Mouse (Mus musculus): ENCODE results near the gene Dhx36. TPM values are rescaled to one million over a fixed set of nuclear protein-coding genes. Genes with fewer than 3 reads are reported as not detected.
A peak's percentile ranks its signal among the peaks of the same experiment; 100 is the strongest.

Gene Dhx36
- polyA plus RNA-seq (2012; rRNA removed) = 5.6 and 8.7 TPM in 2 replicates
- polyA plus RNA-seq (2014; fragmentation: Nextera tagmentation; extraction: Ambion mirVana) = 10.6 and 11.9 TPM in 2 replicates

DNA sequence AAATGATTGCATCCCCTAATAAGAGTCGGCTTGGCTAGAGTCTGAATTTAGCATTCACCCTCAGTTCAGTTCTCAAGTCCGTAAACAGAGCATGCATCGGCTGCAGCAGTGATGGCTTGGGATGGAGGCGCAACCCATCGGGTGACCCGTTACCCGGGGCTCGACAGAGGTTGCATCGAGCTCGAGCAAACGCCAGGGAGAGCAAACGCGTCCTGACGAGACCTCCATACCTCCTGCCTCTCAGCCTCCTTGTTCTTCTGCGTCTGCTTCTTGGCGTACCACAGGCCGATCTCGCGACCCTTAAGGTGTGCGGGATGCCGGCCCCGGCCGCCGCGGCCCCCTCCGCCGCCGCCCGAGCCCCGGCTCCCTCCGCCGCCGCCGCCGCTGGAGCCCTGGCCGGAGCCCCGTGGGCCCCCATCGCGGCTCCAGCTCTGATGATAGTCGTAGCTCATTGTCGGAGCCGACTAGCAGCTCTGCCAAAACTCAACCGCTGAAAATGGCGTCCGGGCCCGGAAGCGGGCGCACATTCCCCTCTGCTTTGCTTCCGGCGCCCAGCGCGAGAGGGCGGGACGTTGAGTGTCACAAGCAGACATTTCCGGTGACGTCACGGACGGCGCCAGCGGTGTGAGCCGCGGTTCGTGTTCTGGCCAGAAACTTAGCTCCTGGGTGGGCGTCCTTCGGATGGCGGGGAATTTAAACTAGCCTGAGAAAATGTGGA lies at the start of gene Dhx36:
Dhx36 (minus strand) TSS at position 517 of the 718 bp plus-strand sequence.
- Histone ChIP-seq H3K36me3 (replicated peaks; ENCODE audit: control insufficient read depth, insufficient read depth, low read depth) (peaks cover 2% of the 10 kb centered on the region), H3K27ac (peak within 1 kb of the TSS; percentile 46), H3K27me3 (ENCODE audit: control insufficient read depth, insufficient read depth, low read length) (no peaks in the 10 kb centered on the region), H3K4me3 (ENCODE audit: insufficient read depth in 1 of 2, low read depth in 2 of 2, low read length in 2 of 2) (peak within 1 kb of the TSS; percentile 93 to 99), H3K9ac (replicated peaks) (peak within 1 kb of the TSS; percentile 89), H3K4me2 (ENCODE audit: low read depth) (peak within 1 kb of the TSS; percentile 73), H3K9me3 (ENCODE audit: control insufficient read depth, low read length) (no peaks in the 10 kb centered on the region), H3K4me1 (replicated peaks; ENCODE audit: control insufficient read depth in 2 of 2, insufficient read depth in 2 of 2, low read length in 1 of 2) (peaks cover 8 to 11% of the 10 kb centered on the region in 2 experiments)
- WGBS (ENCODE audit: insufficient replicate concordance) = under 1% methylated on average over 60 of the region's 66 CpGs
- no peak for TF ChIP-seq EP300 (IDR thresholded peaks at IDR 0.05; ENCODE audit: low read depth)
- TF ChIP-seq CTCF (IDR thresholded peaks at IDR 0.05; ENCODE audit: low read depth) = no peak
- DNase-seq (ENCODE audit: low read depth in 3 of 3, low spot score in 3 of 3) = peak; percentile 83 to 87 (median 84)
- peak; percentile 95 for ATAC-seq (ENCODE audit: insufficient read depth)

DNA sequence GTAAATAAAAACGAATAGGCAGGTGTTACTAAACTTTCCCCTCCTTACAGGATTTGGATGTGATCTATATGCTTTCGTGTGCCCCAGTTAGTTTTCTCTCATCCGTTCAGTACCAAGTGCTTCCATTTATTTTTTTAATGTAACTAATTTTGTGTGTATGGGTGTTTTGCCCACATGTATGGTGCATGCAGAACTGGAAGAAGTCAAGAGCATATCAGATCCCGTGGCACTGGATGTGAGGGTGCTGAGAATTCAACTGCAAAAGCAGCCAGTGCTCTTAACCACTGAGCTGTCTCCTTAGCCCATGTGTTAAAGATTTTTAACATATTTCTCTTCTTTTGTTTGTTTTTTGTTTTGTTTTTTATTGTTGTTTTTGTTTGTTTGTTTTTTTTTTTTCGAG lies 20.8 kb upstream of the Dhx36 start:
- DNase-seq (ENCODE audit: low read depth in 3 of 3, low spot score in 3 of 3) (no peak), ATAC-seq (ENCODE audit: insufficient read depth) (no peak)
- Histone ChIP-seq H3K9ac (replicated peaks) (no peak overlapping the region), H3K36me3 (replicated peaks; ENCODE audit: control insufficient read depth, insufficient read depth, low read depth) (no peaks in the 10 kb centered on the region), H3K4me1 (replicated peaks; ENCODE audit: control insufficient read depth in 2 of 2, insufficient read depth in 2 of 2, low read length in 1 of 2) (no peaks in the 10 kb centered on the region), H3K4me2 (ENCODE audit: low read depth) (no peak overlapping the region), H3K4me3 (ENCODE audit: insufficient read depth in 1 of 2, low read depth in 2 of 2, low read length in 2 of 2) (no peak overlapping the region), H3K9me3 (ENCODE audit: control insufficient read depth, low read length) (no peaks in the 10 kb centered on the region), H3K27ac (no peak overlapping the region), H3K27me3 (ENCODE audit: control insufficient read depth, insufficient read depth, low read length) (no peaks in the 10 kb centered on the region)
- TF ChIP-seq EP300 (IDR thresholded peaks at IDR 0.05; ENCODE audit: low read depth) = no peak
- TF ChIP-seq CTCF (IDR thresholded peaks at IDR 0.05; ENCODE audit: low read depth) = no peak
- 50% methylated on average over 5 of the region's 5 CpGs for WGBS (ENCODE audit: insufficient replicate concordance)

DNA sequence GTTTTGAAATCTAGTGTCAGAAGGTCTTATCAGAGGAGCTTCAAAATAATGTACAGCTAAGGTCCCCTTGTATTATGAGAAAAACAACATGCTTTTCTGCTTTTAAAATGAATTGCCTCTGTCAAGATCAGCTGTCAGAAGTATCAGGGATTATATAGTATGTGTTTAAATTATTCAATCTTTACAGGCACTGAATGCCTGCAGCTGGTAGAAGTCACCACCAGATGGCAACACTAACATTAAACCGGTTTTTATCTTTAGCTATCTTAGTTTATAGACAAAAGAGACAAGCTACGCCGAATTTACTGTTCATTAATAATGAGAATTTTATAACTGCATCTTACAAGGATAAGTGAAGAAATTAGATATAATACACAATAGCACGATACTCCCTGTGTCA lies 20.4 kb upstream of the Dhx36 start:
- Histone ChIP-seq H3K4me2 (ENCODE audit: low read depth) (no peak overlapping the region), H3K27ac (no peak overlapping the region), H3K9ac (replicated peaks) (no peak overlapping the region), H3K27me3 (ENCODE audit: control insufficient read depth, insufficient read depth, low read length) (no peaks in the 10 kb centered on the region), H3K36me3 (replicated peaks; ENCODE audit: control insufficient read depth, insufficient read depth, low read depth) (no peaks in the 10 kb centered on the region), H3K4me3 (ENCODE audit: insufficient read depth in 1 of 2, low read depth in 2 of 2, low read length in 2 of 2) (no peak overlapping the region), H3K9me3 (ENCODE audit: control insufficient read depth, low read length) (no peaks in the 10 kb centered on the region), H3K4me1 (replicated peaks; ENCODE audit: control insufficient read depth in 2 of 2, insufficient read depth in 2 of 2, low read length in 1 of 2) (no peaks in the 10 kb centered on the region)
- 37% methylated on average over 4 of the region's 4 CpGs for WGBS (ENCODE audit: insufficient replicate concordance)
- no peak for DNase-seq (ENCODE audit: low read depth in 3 of 3, low spot score in 3 of 3)
- no peak for ATAC-seq (ENCODE audit: insufficient read depth)
- no peak for TF ChIP-seq CTCF (IDR thresholded peaks at IDR 0.05; ENCODE audit: low read depth)
- TF ChIP-seq EP300 (IDR thresholded peaks at IDR 0.05; ENCODE audit: low read depth) = no peak

DNA sequence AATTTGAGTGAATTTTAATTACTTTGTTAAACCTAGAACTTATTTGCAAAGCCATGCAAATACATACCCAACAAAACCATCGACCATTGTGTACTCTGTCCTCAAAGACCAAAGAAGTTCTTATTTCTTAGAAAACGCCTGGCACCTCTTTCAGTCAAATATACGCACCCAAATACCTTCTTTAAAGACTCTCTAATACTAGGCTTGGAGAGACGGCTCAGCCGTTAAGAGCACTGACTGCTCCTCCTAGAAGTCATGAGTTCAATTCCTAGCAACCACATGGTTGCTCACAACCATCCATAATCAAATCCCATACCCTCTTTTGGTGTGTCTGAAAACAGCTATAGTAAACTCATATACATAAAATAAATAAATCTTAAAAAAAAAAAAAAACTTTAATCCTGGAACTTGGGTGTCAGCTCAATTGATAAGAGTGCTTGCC lies 423 bp upstream of the Dhx36 start:
- no peak overlapping the region for H3K9ac ChIP-seq (replicated peaks)
- peak overlapping the region; percentile 73 for H3K4me2 ChIP-seq (ENCODE audit: low read depth)
- TF ChIP-seq CTCF (IDR thresholded peaks at IDR 0.05; ENCODE audit: low read depth) (no peak), EP300 (IDR thresholded peaks at IDR 0.05; ENCODE audit: low read depth) (no peak)
- DNase-seq (ENCODE audit: low read depth in 3 of 3, low spot score in 3 of 3) (no peak), ATAC-seq (ENCODE audit: insufficient read depth) (no peak)
- H3K9me3 ChIP-seq (ENCODE audit: control insufficient read depth, low read length) = no peaks in the 10 kb centered on the region
- no peaks in the 10 kb centered on the region for H3K36me3 ChIP-seq (replicated peaks; ENCODE audit: control insufficient read depth, insufficient read depth, low read depth)
- H3K4me3 ChIP-seq (ENCODE audit: insufficient read depth in 1 of 2, low read depth in 2 of 2, low read length in 2 of 2) = peak overlapping the region; percentile 93 to 99
- peaks cover 8 to 11% of the 10 kb centered on the region in 2 experiments for H3K4me1 ChIP-seq (replicated peaks; ENCODE audit: control insufficient read depth in 2 of 2, insufficient read depth in 2 of 2, low read length in 1 of 2)
- no peak overlapping the region for H3K27ac ChIP-seq
- no peaks in the 10 kb centered on the region for H3K27me3 ChIP-seq (ENCODE audit: control insufficient read depth, insufficient read depth, low read length)
- WGBS (ENCODE audit: insufficient replicate concordance) = 38% methylated on average over 5 of the region's 5 CpGs

DNA sequence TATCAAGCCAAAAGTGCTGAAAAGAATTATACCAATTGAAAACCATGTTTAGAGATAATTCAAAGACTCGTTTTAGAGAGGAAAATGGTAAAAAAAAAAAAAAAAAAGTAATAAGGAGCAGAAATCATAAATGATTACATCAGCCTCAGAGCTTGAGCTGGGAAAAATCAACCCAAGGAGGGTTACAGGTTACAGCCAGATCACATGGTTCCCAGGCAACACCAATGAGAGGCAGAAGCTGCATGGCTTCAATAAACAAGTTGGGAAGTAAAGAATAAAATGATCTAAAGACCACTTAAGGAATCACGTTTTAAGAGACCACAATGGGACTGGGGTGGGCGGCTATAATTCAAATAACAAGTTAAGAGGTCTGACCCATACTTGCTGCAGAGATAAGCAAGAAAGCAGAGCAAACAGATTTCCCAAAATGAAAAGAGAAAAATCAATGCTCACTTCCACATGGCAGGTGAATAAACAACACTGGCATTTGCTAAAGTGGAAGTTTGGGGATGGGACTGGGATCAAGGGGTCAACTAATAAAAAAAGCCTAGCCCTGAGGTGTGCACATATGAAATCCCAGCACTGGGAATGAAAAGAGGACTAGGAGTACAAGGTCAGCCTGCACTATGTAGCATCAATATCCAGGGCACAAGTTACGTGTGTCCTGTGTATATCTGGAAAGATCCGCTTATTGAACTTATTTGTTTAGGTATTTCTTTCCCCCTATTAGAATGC lies 1.5 kb downstream of the Dhx36 start:
- ATAC-seq (ENCODE audit: insufficient read depth) (no peak), DNase-seq (ENCODE audit: low read depth in 3 of 3, low spot score in 3 of 3) (no peak)
- Histone ChIP-seq H3K27ac (no peak overlapping the region), H3K4me2 (ENCODE audit: low read depth) (peak overlapping the region; percentile 73), H3K36me3 (replicated peaks; ENCODE audit: control insufficient read depth, insufficient read depth, low read depth) (peaks cover 13% of the 10 kb centered on the region), H3K9ac (replicated peaks) (peak overlapping the region; percentile 89; the same call in 1 of the 2 replicates), H3K4me1 (replicated peaks; ENCODE audit: control insufficient read depth in 2 of 2, insufficient read depth in 2 of 2, low read length in 1 of 2) (peaks cover 8 to 11% of the 10 kb centered on the region in 2 experiments), H3K9me3 (ENCODE audit: control insufficient read depth, low read length) (no peaks in the 10 kb centered on the region), H3K4me3 (ENCODE audit: insufficient read depth in 1 of 2, low read depth in 2 of 2, low read length in 2 of 2) (peak overlapping the region; percentile 13 to 93; a peak in 3 of 4 replicates), H3K27me3 (ENCODE audit: control insufficient read depth, insufficient read depth, low read length) (no peaks in the 10 kb centered on the region)
- 56% methylated on average over 5 of the region's 5 CpGs for WGBS (ENCODE audit: insufficient replicate concordance)
- TF ChIP-seq CTCF (IDR thresholded peaks at IDR 0.05; ENCODE audit: low read depth) = no peak
- TF ChIP-seq EP300 (IDR thresholded peaks at IDR 0.05; ENCODE audit: low read depth) = no peak
